Mouse (Mus musculus) liver, embryonic 15.5 days (tissue): ENCODE measurements around the gene Map3k21. TPM values are rescaled to one million over a fixed set of nuclear protein-coding genes. Genes with fewer than 3 reads are reported as not detected.

Experiments
- ATAC-seq: fragments of 200-750 bp; cut with Nextera tagmentation; 2 replicates; pipeline ENCODE4 v1.8.0; 2017; ENCODE audit warnings: moderate number of reproducible peaks, mild to moderate bottlenecking, moderate library complexity; ENCODE audit not compliant: insufficient read depth
- H3K27ac ChIP-seq: fragments of 300-500 bp; sonication (generic); replicated peaks from 2 replicates; pipeline ENCODE4 v1.5.1; 2015; ENCODE audit warnings: mild to moderate bottlenecking, inconsistent platforms
- H3K27me3 ChIP-seq: fragments of 300-500 bp; sonication (generic); 2 replicates; pipeline ENCODE4 v1.6.1; 2015; ENCODE audit warnings: mild to moderate bottlenecking, inconsistent platforms
- H3K36me3 ChIP-seq: fragments of 300-500 bp; sonication (generic); replicated peaks from 2 replicates; pipeline ENCODE4 v1.6.1; 2015; ENCODE audit warnings: moderate library complexity, mild to moderate bottlenecking, inconsistent platforms
- H3K4me1 ChIP-seq: fragments of 300-500 bp; sonication (generic); replicated peaks from 2 replicates; pipeline ENCODE4 v1.6.1; 2015; ENCODE audit warnings: inconsistent platforms
- H3K4me2 ChIP-seq: fragments of 300-500 bp; sonication (generic); 2 replicates; pipeline ENCODE4 v1.6.1; 2015; ENCODE audit warnings: moderate library complexity, mild to moderate bottlenecking, inconsistent platforms
- H3K4me3 ChIP-seq: fragments of 300-500 bp; sonication (generic); replicated peaks from 2 replicates; pipeline ENCODE4 v1.5.1; 2015; ENCODE audit warnings: mild to moderate bottlenecking, inconsistent platforms
- H3K9ac ChIP-seq: fragments of 300-500 bp; sonication (generic); 2 replicates; pipeline ENCODE4 v1.6.1; 2015; ENCODE audit warnings: moderate library complexity, mild to moderate bottlenecking, inconsistent platforms
- H3K9me3 ChIP-seq: fragments of 300-500 bp; sonication (generic); replicated peaks from 2 replicates; pipeline ENCODE4 v1.6.1; 2016; ENCODE audit warnings: inconsistent platforms
- WGBS: fragments of 180-500 bp; shearing (Covaris S2); methylation state at CpG from one replicate; pipeline ENCODE4 v1.1.7; 2015; ENCODE audit warnings: mixed read lengths; ENCODE audit not compliant: insufficient replicate concordance; 5-methylcytosine and 5-hydroxymethylcytosine counted together
- polyA plus RNA-seq: library from polyadenylated mRNA; unstranded; fragments of >200 nt; fragmentation: Nextera tagmentation; extraction: Ambion mirVana; gene quantifications from 2 replicates; pipeline ENCODE4 v1.2.1, GENCODE M21; 2015

Gene Map3k21
- polyA plus RNA-seq, 1 experiment from 2014 or later = 0.07 TPM

GRCm38 (mm10) chr8:125948696-125949308 lies 38.6 kb downstream of the Map3k21 start:
- WGBS = 58% methylated on average over 9 of the region's 9 CpGs
- ATAC-seq = no peak

DNA sequence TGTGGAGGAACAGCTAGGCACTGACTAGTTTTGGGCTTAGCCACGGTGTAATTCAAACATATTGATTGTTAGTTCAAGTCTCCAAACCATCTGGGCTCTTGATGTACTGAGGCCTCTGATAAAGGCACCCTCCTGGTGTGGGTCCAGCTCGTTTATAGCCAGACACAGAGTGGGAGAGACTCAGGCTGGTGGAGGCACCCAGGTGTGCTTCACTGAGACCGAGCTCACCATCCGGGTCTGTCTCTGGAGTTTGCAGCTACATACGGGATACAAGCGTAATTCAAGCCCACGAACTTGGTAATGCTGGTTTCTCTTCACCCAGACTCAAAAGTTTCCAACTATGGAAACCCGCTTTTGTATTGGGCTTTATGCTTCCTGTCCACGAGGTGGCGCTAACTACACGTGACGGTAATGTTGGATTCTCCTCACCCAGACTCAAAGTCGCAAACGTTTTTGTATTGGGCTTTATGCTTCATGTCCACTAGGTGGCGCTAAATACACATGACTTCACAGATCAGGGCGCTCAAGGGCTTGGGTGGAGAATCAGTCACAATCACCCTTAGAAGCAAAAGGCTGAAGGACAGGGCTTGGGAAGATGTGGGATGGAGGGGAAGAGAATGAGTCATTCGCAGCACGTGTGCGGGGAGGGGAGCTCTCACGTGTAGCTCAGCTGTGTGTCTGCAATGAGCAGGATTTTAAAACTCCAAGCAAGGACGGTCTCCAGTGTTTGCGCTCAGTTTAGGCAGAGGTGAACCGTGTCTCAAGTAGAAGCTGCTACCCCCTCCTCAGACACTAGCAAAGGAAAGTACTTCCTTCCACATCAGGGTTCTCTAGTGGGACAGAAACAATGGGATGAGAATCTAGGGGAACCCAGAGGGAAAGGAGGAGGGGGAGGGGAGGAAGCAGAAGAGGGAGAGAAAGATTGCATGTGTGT lies 40.0 kb downstream of the Map3k21 start:
- Histone ChIP-seq H3K9me3 (no peaks in the 10 kb centered on the region), H3K36me3 (no peaks in the 10 kb centered on the region), H3K27ac (no peak overlapping the region), H3K4me3 (no peak overlapping the region), H3K27me3 (peaks cover 4% of the 10 kb centered on the region), H3K9ac (no peak overlapping the region), H3K4me1 (no peaks in the 10 kb centered on the region), H3K4me2 (no peak overlapping the region)
- WGBS = 17% methylated on average over 23 of the region's 23 CpGs
- no peak for ATAC-seq

More at GRCm38 (mm10) chr8:125948696-125949308, 38.6 kb downstream of the Map3k21 start:
- no peak overlapping the region for H3K4me2 ChIP-seq
- H3K27ac ChIP-seq = no peak overlapping the region
- H3K9me3 ChIP-seq = no peaks in the 10 kb centered on the region
- peaks cover 4% of the 10 kb centered on the region for H3K27me3 ChIP-seq
- H3K36me3 ChIP-seq = no peaks in the 10 kb centered on the region
- no peaks in the 10 kb centered on the region for H3K4me1 ChIP-seq
- no peak overlapping the region for H3K9ac ChIP-seq
- no peak overlapping the region for H3K4me3 ChIP-seq

DNA sequence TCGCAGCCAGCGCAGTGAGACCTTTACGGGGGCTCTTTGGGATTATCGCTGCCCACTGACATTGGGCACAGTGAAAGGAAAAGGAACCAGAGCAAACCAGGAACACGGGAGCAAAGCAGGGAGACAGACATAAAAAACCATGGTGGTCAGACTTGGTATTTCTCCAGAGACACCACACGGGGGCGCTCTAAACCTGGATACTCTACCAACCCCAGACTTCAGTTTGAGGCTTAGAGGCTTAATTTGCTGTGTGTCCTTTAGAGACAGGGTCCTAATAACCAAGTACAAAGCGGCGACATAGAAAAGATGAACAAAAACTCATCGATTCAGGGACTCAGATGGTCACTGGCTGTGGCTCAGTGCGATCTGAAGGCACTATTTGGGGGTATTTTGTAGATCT lies 45.4 kb downstream of the Map3k21 start:
- no peak for ATAC-seq
- H3K4me2 ChIP-seq = no peak overlapping the region
- no peak overlapping the region for H3K9ac ChIP-seq

GRCm38 (mm10) chr8:125956796-125957195 lies 46.5 kb downstream of the Map3k21 start:
- 60% methylated on average over 9 of the region's 9 CpGs for WGBS
- H3K4me3 ChIP-seq = no peak overlapping the region

More for the DNA sequence above, 45.4 kb downstream of the Map3k21 start:
- 14% methylated on average over 11 of the region's 11 CpGs for WGBS
- no peaks in the 10 kb centered on the region for H3K9me3 ChIP-seq
- no peak overlapping the region for H3K27ac ChIP-seq
- no peaks in the 10 kb centered on the region for H3K36me3 ChIP-seq
- no peaks in the 10 kb centered on the region for H3K4me1 ChIP-seq
- H3K27me3 ChIP-seq = peaks cover 4% of the 10 kb centered on the region; the same call in 1 of the 2 replicates
- H3K4me3 ChIP-seq = no peak overlapping the region

DNA sequence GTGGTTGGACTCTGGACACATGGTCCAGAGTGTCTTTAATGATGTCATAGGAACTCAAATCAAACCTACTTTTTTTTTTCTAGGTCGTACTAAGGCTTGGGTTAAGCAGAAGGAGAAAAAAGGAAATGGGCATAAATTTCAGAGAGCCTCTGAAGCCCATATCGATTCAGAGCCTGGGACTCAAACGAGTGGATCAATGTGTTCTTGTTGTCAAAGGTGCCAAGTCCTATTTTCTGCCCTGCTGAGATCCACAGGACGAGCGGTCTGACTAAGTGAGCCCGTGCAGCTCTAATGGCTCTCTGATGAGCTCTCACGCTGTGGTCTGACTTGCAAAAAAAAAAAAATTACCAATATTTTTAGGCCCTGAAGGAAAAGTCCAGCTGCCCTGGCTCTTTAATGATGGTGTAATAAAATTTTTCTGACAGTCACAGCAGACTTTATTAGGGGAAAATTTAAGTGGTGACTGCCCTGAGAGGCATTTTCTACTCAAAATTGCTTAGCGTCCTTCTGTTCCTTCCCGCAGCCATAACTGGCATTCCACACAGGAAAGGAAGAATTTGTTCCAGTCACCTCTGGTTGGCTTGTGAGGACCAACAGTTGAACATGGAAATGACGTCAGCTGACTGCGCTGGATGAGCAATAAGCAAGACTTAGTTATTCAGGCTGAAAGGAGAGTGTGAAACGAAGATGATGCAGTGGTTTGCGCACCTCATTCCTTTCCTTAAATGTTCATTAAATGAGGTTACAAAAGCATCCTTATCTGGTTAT lies 47.2 kb downstream of the Map3k21 start:
- Histone ChIP-seq H3K4me2 (no peak overlapping the region), H3K4me3 (no peak overlapping the region), H3K4me1 (no peaks in the 10 kb centered on the region), H3K9ac (no peak overlapping the region), H3K36me3 (no peaks in the 10 kb centered on the region), H3K27ac (no peak overlapping the region), H3K9me3 (no peaks in the 10 kb centered on the region), H3K27me3 (peaks cover 4% of the 10 kb centered on the region; the same call in 1 of the 2 replicates)
- WGBS = 60% methylated on average over 13 of the region's 13 CpGs
- ATAC-seq = no peak

More at GRCm38 (mm10) chr8:125956796-125957195, 46.5 kb downstream of the Map3k21 start:
- ATAC-seq = no peak
- H3K36me3 ChIP-seq = no peaks in the 10 kb centered on the region
- peaks cover 2% of the 10 kb centered on the region; the same call in 1 of the 2 replicates for H3K27me3 ChIP-seq
- no peak overlapping the region for H3K4me2 ChIP-seq
- H3K9me3 ChIP-seq = no peaks in the 10 kb centered on the region
- H3K27ac ChIP-seq = no peak overlapping the region
- no peaks in the 10 kb centered on the region for H3K4me1 ChIP-seq
- no peak overlapping the region for H3K9ac ChIP-seq

GRCm38 (mm10) chr8:125957994-125958368 lies 47.7 kb downstream of the Map3k21 start:
- no peak overlapping the region for H3K27ac ChIP-seq
- no peak overlapping the region for H3K4me2 ChIP-seq
- no peaks in the 10 kb centered on the region for H3K4me1 ChIP-seq
- H3K4me3 ChIP-seq = no peak overlapping the region
- H3K27me3 ChIP-seq = peaks cover 4% of the 10 kb centered on the region; the same call in 1 of the 2 replicates
- WGBS = 49% methylated on average over 1 of the region's 1 CpGs
- H3K36me3 ChIP-seq = no peaks in the 10 kb centered on the region
- no peaks in the 10 kb centered on the region for H3K9me3 ChIP-seq
- ATAC-seq = no peak
- H3K9ac ChIP-seq = no peak overlapping the region

GRCm38 (mm10) chr8:125959363-125959771 lies 49.1 kb downstream of the Map3k21 start:
- Histone ChIP-seq H3K4me1 (no peaks in the 10 kb centered on the region), H3K4me2 (no peak overlapping the region), H3K9me3 (no peaks in the 10 kb centered on the region), H3K36me3 (no peaks in the 10 kb centered on the region), H3K9ac (no peak overlapping the region), H3K27me3 (peaks cover 12% of the 10 kb centered on the region), H3K4me3 (no peak overlapping the region), H3K27ac (no peak overlapping the region)
- 31% methylated on average over 4 of the region's 4 CpGs for WGBS
- no peak for ATAC-seq

DNA sequence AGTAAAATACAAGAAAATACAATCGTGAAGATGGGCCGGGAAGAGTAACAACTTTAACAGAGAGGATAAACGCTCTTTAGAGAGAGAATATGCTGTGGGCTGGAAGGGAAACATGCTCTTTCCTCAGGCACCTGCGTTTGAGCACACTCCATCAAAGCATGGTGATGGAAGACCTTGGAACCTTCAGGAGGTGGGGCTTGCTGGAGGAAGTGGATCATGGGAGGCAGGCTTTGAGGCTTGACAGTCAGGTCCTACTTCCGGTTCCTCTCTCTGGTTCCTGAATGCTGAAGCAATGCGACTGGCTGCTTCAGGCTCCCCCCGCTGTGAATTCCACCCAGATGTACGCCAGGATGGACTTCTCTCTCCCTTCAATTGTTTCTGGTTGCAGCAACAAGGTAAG lies 49.8 kb downstream of the Map3k21 start:
- Histone ChIP-seq H3K36me3 (no peaks in the 10 kb centered on the region), H3K27ac (no peak overlapping the region), H3K4me1 (no peaks in the 10 kb centered on the region), H3K27me3 (peaks cover 19% of the 10 kb centered on the region), H3K4me3 (no peak overlapping the region), H3K9me3 (no peaks in the 10 kb centered on the region), H3K4me2 (no peak overlapping the region), H3K9ac (no peak overlapping the region)
- WGBS = 59% methylated on average over 8 of the region's 8 CpGs
- ATAC-seq = no peak

GRCm38 (mm10) chr8:125961790-125962189 lies 51.5 kb downstream of the Map3k21 start:
- H3K4me2 ChIP-seq = no peak overlapping the region
- H3K27ac ChIP-seq = no peak overlapping the region
- H3K4me1 ChIP-seq = no peaks in the 10 kb centered on the region
- H3K27me3 ChIP-seq = peaks cover 22% of the 10 kb centered on the region
- H3K36me3 ChIP-seq = no peaks in the 10 kb centered on the region
- 69% methylated on average over 6 of the region's 6 CpGs for WGBS
- H3K9ac ChIP-seq = no peak overlapping the region
- H3K4me3 ChIP-seq = no peak overlapping the region
- no peaks in the 10 kb centered on the region for H3K9me3 ChIP-seq
- no peak for ATAC-seq

DNA sequence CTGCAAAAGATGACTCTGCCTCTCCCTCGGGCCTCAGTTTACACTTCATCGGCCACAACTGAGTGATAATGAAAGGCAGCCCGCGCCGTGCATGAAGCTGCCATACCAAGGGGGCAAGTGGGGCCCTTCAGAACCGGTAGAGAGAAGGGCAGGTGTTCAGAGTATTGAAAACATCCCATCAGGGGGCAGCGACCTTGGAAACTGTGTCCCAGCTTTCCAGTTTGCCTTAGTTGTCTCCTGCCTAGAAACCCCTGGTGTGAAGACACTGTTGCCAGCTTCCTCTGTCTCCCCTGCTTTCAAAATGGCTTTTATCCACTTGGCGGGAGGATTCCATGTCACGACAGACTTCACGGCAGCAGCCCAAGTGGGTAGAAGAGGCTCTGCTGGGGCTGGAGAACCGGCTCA lies 53.6 kb downstream of the Map3k21 start:
- 7% methylated on average over 11 of the region's 11 CpGs for WGBS
- no peak overlapping the region for H3K4me2 ChIP-seq
- H3K27me3 ChIP-seq = peaks cover 22% of the 10 kb centered on the region
- no peak overlapping the region for H3K9ac ChIP-seq
- no peaks in the 10 kb centered on the region for H3K9me3 ChIP-seq
- ATAC-seq = no peak
- H3K4me1 ChIP-seq = no peaks in the 10 kb centered on the region
- H3K27ac ChIP-seq = no peak overlapping the region
- no peak overlapping the region for H3K4me3 ChIP-seq
- no peaks in the 10 kb centered on the region for H3K36me3 ChIP-seq

DNA sequence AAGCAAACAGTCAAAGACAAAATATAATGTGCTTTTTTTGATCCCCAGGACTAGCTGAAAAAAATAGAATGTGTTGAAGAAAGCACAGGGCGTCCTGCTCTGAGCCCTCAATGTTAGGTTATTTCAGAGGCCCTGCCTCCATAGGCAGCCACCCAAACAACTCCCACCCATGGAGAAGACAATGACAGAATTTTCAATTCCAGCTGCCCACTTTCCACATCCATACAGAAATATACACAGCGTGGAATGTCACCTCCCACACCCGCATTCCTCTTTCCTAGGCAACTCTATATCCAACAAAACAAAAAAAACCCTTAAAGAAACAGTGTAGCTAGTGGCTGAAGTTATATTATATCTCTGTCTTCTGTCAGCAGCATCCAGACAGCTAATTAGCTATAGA lies 61.1 kb downstream of the Map3k21 start:
- Histone ChIP-seq H3K4me3 (no peak overlapping the region), H3K36me3 (no peaks in the 10 kb centered on the region), H3K9me3 (no peaks in the 10 kb centered on the region), H3K9ac (no peak overlapping the region), H3K27me3 (no peaks in the 10 kb centered on the region), H3K4me1 (no peaks in the 10 kb centered on the region), H3K27ac (no peak overlapping the region), H3K4me2 (no peak overlapping the region)
- no peak for ATAC-seq
- 54% methylated on average over 3 of the region's 3 CpGs for WGBS
